Mouse (Mus musculus): ENCODE results near the gene Prss43.
A peak's percentile ranks its signal among the peaks of the same experiment; 100 is the strongest.

Prss43 gene

GRCm38 (mm10) chr9:110825832-110826231 is 658 bp upstream of the Prss43 start:
- TF ChIP-seq GATA4 (IDR thresholded peaks at IDR 0.05; ENCODE audit: insufficient replicate concordance, low read length) = no peak

GRCm38 (mm10) chr9:110833021-110833420 is 6.5 kb downstream of the Prss43 start:
- TF ChIP-seq GATA4 (IDR thresholded peaks at IDR 0.05; ENCODE audit: insufficient replicate concordance, low read length) = no peak

DNA sequence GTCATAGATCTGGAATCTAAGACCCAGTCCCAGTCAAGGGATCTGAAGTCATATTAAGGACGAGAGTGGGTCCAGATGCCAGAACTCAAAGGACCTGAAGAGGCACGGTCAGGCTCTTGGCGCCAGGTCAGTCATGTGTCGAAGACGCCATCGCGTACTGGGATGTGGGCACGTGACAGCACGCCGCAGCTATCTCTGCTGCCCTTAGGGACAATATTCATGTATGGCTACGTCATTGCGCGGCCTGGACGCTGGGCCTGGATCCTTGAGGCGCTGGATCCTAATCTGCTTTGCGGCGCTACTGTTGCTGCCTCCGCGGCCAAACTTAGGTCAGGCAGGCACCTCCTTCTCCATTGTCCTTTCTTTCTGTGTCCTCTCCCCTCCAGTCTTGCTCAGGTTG is 7.9 kb downstream of the Prss43 start, which contains the start of gene Prss45:
Gene Prss45, plus strand, starts transcription at position 178 of the 400 bp plus-strand sequence.
- no peak for TF ChIP-seq GATA4 (IDR thresholded peaks at IDR 0.05; ENCODE audit: insufficient replicate concordance, low read length)

- TF ChIP-seq GATA4 (IDR thresholded peaks at IDR 0.05; ENCODE audit: insufficient replicate concordance, low read length) = no peak
Observed at GRCm38 (mm10) chr9:110834961-110835360, 8.5 kb downstream of the Prss43 start.

- TF ChIP-seq GATA4 (IDR thresholded peaks at IDR 0.05; ENCODE audit: insufficient replicate concordance, low read length) = no peak
Observed at GRCm38 (mm10) chr9:110836112-110836511, 9.6 kb downstream of the Prss43 start.

DNA sequence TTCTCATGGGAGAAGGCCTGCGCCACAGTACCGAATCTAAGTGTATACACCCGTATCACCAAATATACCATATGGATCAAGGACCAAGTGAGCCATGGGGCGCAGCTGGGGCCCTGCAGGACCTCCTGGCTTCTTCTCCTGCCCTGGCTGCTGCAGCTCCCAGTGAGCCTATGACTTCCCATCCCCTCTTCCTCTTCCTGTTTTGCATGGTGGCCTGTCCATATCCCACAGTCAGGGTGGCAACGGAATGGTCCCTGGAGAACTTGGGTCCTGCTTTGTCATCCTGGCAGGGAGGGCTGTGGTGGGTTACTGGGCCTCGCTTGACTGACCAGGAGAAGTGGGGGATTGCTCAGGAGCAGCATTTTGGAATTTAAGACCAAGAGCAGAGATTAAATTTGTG is 14.4 kb downstream of the Prss43 start:
- TF ChIP-seq GATA4 (IDR thresholded peaks at IDR 0.05; ENCODE audit: insufficient replicate concordance, low read length) = no peak

DNA sequence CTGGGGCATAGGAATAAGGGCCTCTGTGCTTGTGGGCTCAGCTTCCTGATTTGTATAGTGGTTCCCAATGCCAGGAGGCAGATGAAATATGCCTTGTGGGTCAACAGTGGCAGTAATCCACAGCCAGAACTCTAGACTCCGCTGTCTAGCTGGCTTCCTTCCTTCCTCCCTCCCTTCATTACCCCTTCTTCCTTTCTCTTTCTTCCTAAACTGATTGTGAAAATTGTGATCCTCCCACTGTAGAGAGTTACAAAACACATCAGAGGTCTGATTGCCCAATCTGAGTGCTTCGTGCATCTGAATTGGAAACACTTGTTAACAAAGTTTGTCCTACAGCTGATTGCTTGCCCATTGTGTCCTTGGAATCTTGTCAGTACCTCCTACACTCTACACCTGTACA is 14.9 kb downstream of the Prss43 start:
- TF ChIP-seq GATA4 (IDR thresholded peaks at IDR 0.05; ENCODE audit: insufficient replicate concordance, low read length) = no peak

- TF ChIP-seq GATA4 (IDR thresholded peaks at IDR 0.05; ENCODE audit: insufficient replicate concordance, low read length) = no peak
Observed at GRCm38 (mm10) chr9:110844206-110844605, 17.7 kb downstream of the Prss43 start, which contains the start of gene Prss46. TSS of gene Prss46 (plus strand) at chr9:110844506.

GRCm38 (mm10) chr9:110849162-110849561 is 22.7 kb downstream of the Prss43 start:
- TF ChIP-seq GATA4 (IDR thresholded peaks at IDR 0.05; ENCODE audit: insufficient replicate concordance, low read length) = no peak

DNA sequence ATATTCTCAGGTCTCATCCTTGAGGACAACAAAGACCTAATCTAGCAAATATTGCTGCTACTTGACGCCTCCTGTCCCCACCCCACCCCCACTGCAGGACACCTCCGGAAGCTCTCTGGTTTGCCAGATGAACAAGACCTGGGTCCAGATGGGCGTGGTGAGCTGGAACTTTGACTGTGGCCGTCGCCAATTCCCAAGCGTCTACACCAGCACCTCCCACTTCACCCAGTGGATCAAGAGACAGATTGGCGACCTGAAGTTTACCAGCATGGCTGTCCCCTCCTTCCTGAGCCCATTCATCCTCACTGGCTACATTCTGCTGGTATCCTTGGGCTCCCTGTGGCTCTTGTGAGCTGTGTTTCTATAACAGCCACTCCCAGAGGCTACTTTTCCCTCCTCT is 29.4 kb downstream of the Prss43 start:
- no peak for TF ChIP-seq GATA4 (IDR thresholded peaks at IDR 0.05; ENCODE audit: insufficient replicate concordance, low read length)

GRCm38 (mm10) chr9:110856920-110857319 is 30.4 kb downstream of the Prss43 start:
- peak; percentile 63; the same call in 1 of the 2 replicates for TF ChIP-seq GATA4 (IDR thresholded peaks at IDR 0.05; ENCODE audit: insufficient replicate concordance, low read length)

DNA sequence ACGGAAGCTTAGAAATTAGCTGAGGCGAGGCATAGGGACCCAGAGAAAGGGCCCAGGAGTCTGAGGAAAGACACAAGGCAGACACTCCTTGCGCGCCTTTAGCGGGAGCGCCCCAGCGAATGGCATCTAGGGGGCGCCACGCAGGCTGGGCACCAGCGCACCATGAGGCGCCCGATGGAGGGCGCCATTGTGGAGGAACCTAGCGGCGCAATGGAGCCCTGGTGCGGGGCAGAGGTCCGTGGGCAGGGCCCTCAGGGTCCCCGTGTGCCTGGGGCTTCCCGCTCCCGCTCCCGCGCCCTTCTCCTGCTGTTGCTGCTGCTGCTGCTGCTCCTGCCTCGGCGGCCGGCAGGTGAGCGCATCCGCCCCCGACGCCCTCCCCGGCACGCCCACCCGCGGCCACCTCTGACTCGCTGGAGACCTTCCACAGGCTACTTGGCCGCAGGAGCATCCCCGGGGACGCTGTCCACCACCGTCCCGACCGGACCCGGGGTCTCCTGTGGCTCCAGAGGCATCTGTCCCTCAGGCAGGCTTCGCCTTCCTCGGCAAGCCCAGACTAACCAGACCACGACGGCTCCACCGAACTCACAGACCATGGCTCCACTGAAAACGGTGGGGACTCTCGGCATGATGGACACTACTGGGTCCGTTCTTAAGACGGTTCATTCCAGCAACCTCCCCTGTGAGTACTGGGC is 31.4 kb downstream of the Prss43 start, which contains the start of gene Prss50:
Gene Prss50, plus strand, starts transcription at position 187 of the 692 bp plus-strand sequence.
- no peak for TF ChIP-seq GATA4 (IDR thresholded peaks at IDR 0.05; ENCODE audit: insufficient replicate concordance, low read length)

DNA sequence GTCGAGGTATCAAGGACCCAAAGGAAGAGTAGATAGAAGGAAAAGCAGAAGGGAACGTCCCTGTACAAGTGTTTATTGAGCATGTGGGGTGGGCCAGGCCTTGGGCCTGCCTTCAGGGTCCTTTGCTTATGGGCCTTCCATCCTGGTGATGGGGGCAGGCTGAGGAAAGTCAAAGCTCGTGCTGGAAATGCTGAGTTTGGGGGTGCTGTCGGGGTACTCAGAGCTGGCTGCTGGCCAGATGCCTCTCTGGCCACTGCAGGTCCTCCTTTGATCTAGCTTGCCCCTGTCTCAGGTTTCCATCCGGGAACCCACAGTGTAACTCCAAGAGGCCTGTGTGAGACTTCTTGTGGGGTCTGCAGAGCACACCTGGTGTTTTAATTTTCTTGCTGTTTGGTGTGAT is 32.0 kb downstream of the Prss43 start:
- no peak for TF ChIP-seq GATA4 (IDR thresholded peaks at IDR 0.05; ENCODE audit: insufficient replicate concordance, low read length)

DNA sequence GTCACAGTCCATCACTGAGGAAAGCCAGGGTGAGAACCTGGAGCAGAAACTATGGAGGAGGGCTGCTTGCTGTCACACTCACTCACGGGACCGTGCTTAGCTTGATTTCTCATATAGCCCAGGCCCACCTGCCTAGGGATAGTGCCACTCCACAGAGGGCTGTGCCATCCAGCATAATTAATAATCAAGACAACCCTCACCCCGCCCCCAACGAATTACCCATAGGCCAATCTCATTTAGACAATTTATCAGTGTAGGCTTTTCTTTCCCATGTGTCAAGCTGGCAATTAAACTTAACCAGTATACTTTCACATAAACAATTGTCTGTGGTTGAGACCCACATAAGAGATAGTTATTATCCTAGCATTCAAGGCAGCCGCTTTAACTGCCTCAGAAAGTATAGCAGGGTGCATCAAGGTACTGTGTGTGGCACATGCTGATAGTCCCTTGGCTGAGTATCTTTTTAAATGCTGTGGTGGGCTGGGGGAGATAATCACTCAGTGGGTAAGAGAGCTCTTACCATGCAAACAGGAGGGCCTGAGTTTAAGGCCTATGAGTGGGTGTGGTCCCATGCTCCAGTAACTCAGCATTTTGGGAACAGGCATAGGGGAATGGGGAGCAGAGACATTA is 32.6 kb downstream of the Prss43 start:
- TF ChIP-seq GATA4 (IDR thresholded peaks at IDR 0.05; ENCODE audit: insufficient replicate concordance, low read length) = no peak

- TF ChIP-seq GATA4 (IDR thresholded peaks at IDR 0.05; ENCODE audit: insufficient replicate concordance, low read length) = no peak
Observed at GRCm38 (mm10) chr9:110871030-110871429, 44.5 kb downstream of the Prss43 start.

All from liver, adult (tissue).